Mouse (Mus musculus) lung, adult 18-20 months (tissue): ENCODE data around the gene Ifi204.
A peak's percentile ranks its signal among the peaks of the same experiment; 100 is the strongest.
"Not testable (repeated sequence)": the region's sequence is repeated elsewhere in the genome, so short reads cannot be mapped to it uniquely, and the experiment has no call there.

ENCODE experiments used
- DNase-seq, 2 experiments: peaks; one replicate each; pipeline ENCODE4 v3.0.0; 2022; ENCODE audit warnings: mixed read lengths in 2 of 2

The Ifi204 gene

GRCm38 (mm10) chr1:173766848-173767617, at the start of gene Ifi204:
Gene Ifi204 (minus strand): TSS chr1:173766943.
- peak; percentile 50 to 53 for DNase-seq

- peak in 1 of 2 experiments; percentile 4 for DNase-seq
These were observed 42.6 kb upstream of the Ifi204 start for GRCm38 (mm10) chr1:173809294-173809693.

- DNase-seq = not testable (repeated sequence)
These were observed 36.0 kb upstream of the Ifi204 start for GRCm38 (mm10) chr1:173802689-173803281.

GRCm38 (mm10) chr1:173802207-173802606, 35.5 kb upstream of the Ifi204 start:
- not testable (repeated sequence) for DNase-seq

GRCm38 (mm10) chr1:173801791-173802190, 35.0 kb upstream of the Ifi204 start:
- not testable (repeated sequence) for DNase-seq

GRCm38 (mm10) chr1:173773457-173773856, 6.7 kb upstream of the Ifi204 start:
- DNase-seq = not testable (repeated sequence)

- DNase-seq = not testable (repeated sequence)
These were observed 6.7 kb downstream of the Ifi204 start for GRCm38 (mm10) chr1:173760032-173760431.

- no peak for DNase-seq
These were observed 24.5 kb downstream of the Ifi204 start for GRCm38 (mm10) chr1:173742262-173742661.

- peak; percentile 8 to 21 for DNase-seq
These were observed 25.1 kb downstream of the Ifi204 start, which contains the start of gene Ifi207 for GRCm38 (mm10) chr1:173741656-173742055. Gene Ifi207 (minus strand): TSS chr1:173741747.

GRCm38 (mm10) chr1:173740537-173740936, 26.2 kb downstream of the Ifi204 start:
- DNase-seq = no peak

GRCm38 (mm10) chr1:173736986-173737385, 29.8 kb downstream of the Ifi204 start:
- no peak for DNase-seq

GRCm38 (mm10) chr1:173735015-173735414, 31.7 kb downstream of the Ifi204 start:
- DNase-seq = not testable (repeated sequence)

- no peak for DNase-seq
These were observed 33.5 kb downstream of the Ifi204 start for GRCm38 (mm10) chr1:173733219-173733618.
